Mouse (Mus musculus) heart, embryonic 13.5 days (tissue): Measurements from ENCODE around the gene Pdpk1. TPM values are rescaled to one million over a fixed set of nuclear protein-coding genes. Genes with fewer than 3 reads are reported as not detected.
A peak's percentile ranks its signal among the peaks of the same experiment; 100 is the strongest.

Experiments
- ATAC-seq: fragments of 200-750 bp; cut with Nextera tagmentation; 2 replicates; pipeline ENCODE4 v1.8.0; 2017; ENCODE audit warnings: moderate TSS enrichment; ENCODE audit not compliant: insufficient number of reproducible peaks, low FRiP score, low TSS enrichment; ENCODE audit errors: extremely low read depth
- H3K27ac ChIP-seq: fragments of 300-500 bp; sonication (generic); replicated peaks from 2 replicates; pipeline ENCODE4 v1.5.1; 2015; ENCODE audit warnings: moderate library complexity, mild to moderate bottlenecking, inconsistent platforms
- H3K27me3 ChIP-seq: fragments of 300-500 bp; sonication (generic); replicated peaks from 2 replicates; pipeline ENCODE4 v1.6.1; 2015; ENCODE audit warnings: mild to moderate bottlenecking, inconsistent platforms
- H3K36me3 ChIP-seq: fragments of 300-500 bp; sonication (generic); 2 replicates; pipeline ENCODE4 v1.6.1; 2015; ENCODE audit warnings: mild to moderate bottlenecking, inconsistent platforms
- H3K4me1 ChIP-seq: fragments of 300-500 bp; sonication (generic); 2 replicates; pipeline ENCODE4 v1.6.1; 2015; ENCODE audit warnings: inconsistent platforms
- H3K4me2 ChIP-seq: fragments of 300-500 bp; sonication (generic); 2 replicates; pipeline ENCODE4 v1.6.1; 2015; ENCODE audit warnings: inconsistent platforms, mild to moderate bottlenecking, moderate library complexity
- H3K4me3 ChIP-seq: fragments of 300-500 bp; sonication (generic); 2 replicates; pipeline ENCODE4 v1.5.1; 2015; ENCODE audit warnings: moderate library complexity, mild to moderate bottlenecking, inconsistent platforms
- H3K9ac ChIP-seq: fragments of 300-500 bp; sonication (generic); 2 replicates; pipeline ENCODE4 v1.6.1; 2015; ENCODE audit warnings: inconsistent platforms, mild to moderate bottlenecking, moderate library complexity
- H3K9me3 ChIP-seq: fragments of 300-500 bp; sonication (generic); 2 replicates; pipeline ENCODE4 v1.6.1; 2016; ENCODE audit warnings: inconsistent platforms
- WGBS: fragments of 180-500 bp; shearing (Covaris S2); methylation state at CpG from one replicate; pipeline ENCODE4 v1.1.7; 2015; ENCODE audit warnings: mixed read lengths; 5-methylcytosine and 5-hydroxymethylcytosine counted together
- polyA plus RNA-seq: library from polyadenylated mRNA; unstranded; fragments of >200 nt; fragmentation: Nextera tagmentation; extraction: Ambion mirVana; gene quantifications from 2 replicates; pipeline ENCODE4 v1.2.1, GENCODE M21; 2015

Gene Pdpk1
- polyA plus RNA-seq, 1 experiment from 2014 or later = 30.7 TPM

GRCm38 (mm10) chr17:24161466-24161865 lies 10.7 kb upstream of the Pdpk1 start:
- Histone ChIP-seq H3K4me3 (0 out of 2 replicates have a peak overlapping the region, but pooled peaks have one; percentile 2), H3K9ac (no peak overlapping the region), H3K36me3 (peaks cover 29% of the 10 kb centered on the region), H3K9me3 (no peaks in the 10 kb centered on the region), H3K4me2 (peak overlapping the region; percentile 96), H3K4me1 (peaks cover 22% of the 10 kb centered on the region), H3K27ac (no peak overlapping the region), H3K27me3 (no peaks in the 10 kb centered on the region)
- 70% methylated on average over 5 of the region's 5 CpGs for WGBS
- ATAC-seq = no peak

- WGBS = 85% methylated on average over 4 of the region's 4 CpGs
- peaks cover 6% of the 10 kb centered on the region for H3K4me1 ChIP-seq
- H3K9ac ChIP-seq = no peak overlapping the region
- no peaks in the 10 kb centered on the region for H3K27me3 ChIP-seq
- ATAC-seq = no peak
- H3K4me2 ChIP-seq = no peak overlapping the region
- H3K4me3 ChIP-seq = no peak overlapping the region
- no peak overlapping the region for H3K27ac ChIP-seq
- H3K36me3 ChIP-seq = peaks cover 24% of the 10 kb centered on the region
- H3K9me3 ChIP-seq = no peaks in the 10 kb centered on the region
Measured at GRCm38 (mm10) chr17:24157526-24157925, 6.8 kb upstream of the Pdpk1 start.

DNA sequence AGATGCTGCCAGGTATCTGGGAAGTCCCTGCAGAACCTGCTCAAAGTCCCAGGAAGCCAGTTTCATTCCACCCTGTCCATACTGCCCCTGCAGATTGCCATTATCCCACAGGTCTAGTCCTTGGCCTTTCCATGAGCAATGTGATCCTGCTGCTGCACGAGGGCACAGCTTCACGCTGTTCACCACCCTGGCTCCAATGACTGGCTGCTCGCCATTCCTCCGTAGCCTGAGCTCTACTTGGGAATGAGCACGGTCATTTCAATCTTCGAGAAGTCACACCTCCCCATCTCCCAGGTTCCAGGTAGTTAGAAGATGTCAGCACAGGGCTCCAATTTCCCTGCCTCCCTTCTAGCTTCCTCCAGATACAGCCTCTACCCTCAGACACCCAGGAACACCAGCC lies 6.4 kb upstream of the Pdpk1 start:
- Histone ChIP-seq H3K9me3 (no peaks in the 10 kb centered on the region), H3K4me1 (peaks cover 7% of the 10 kb centered on the region), H3K36me3 (peaks cover 24% of the 10 kb centered on the region), H3K27me3 (no peaks in the 10 kb centered on the region), H3K9ac (no peak overlapping the region), H3K4me2 (no peak overlapping the region), H3K27ac (no peak overlapping the region), H3K4me3 (no peak overlapping the region)
- no peak for ATAC-seq
- 87% methylated on average over 6 of the region's 6 CpGs for WGBS

GRCm38 (mm10) chr17:24156394-24156793 lies 5.7 kb upstream of the Pdpk1 start:
- WGBS = 78% methylated on average over 3 of the region's 3 CpGs

GRCm38 (mm10) chr17:24155742-24156141 lies 5.0 kb upstream of the Pdpk1 start:
- Histone ChIP-seq H3K9me3 (no peaks in the 10 kb centered on the region), H3K27me3 (no peaks in the 10 kb centered on the region; the same call in 1 of the 2 replicates), H3K4me2 (no peak overlapping the region), H3K4me3 (no peak overlapping the region), H3K36me3 (peaks cover 24% of the 10 kb centered on the region), H3K9ac (no peak overlapping the region), H3K4me1 (peaks cover 14% of the 10 kb centered on the region), H3K27ac (no peak overlapping the region)
- no peak for ATAC-seq
- 81% methylated on average over 9 of the region's 9 CpGs for WGBS

More at GRCm38 (mm10) chr17:24156394-24156793, 5.7 kb upstream of the Pdpk1 start:
- Histone ChIP-seq H3K4me1 (peaks cover 10% of the 10 kb centered on the region), H3K4me2 (no peak overlapping the region), H3K9ac (no peak overlapping the region), H3K9me3 (no peaks in the 10 kb centered on the region), H3K27ac (no peak overlapping the region), H3K4me3 (no peak overlapping the region), H3K36me3 (peaks cover 24% of the 10 kb centered on the region), H3K27me3 (no peaks in the 10 kb centered on the region)
- no peak for ATAC-seq

GRCm38 (mm10) chr17:24154463-24154862 lies 3.7 kb upstream of the Pdpk1 start:
- 54% methylated on average over 3 of the region's 3 CpGs for WGBS
- Histone ChIP-seq H3K9ac (no peak overlapping the region), H3K36me3 (peaks cover 24% of the 10 kb centered on the region)

DNA sequence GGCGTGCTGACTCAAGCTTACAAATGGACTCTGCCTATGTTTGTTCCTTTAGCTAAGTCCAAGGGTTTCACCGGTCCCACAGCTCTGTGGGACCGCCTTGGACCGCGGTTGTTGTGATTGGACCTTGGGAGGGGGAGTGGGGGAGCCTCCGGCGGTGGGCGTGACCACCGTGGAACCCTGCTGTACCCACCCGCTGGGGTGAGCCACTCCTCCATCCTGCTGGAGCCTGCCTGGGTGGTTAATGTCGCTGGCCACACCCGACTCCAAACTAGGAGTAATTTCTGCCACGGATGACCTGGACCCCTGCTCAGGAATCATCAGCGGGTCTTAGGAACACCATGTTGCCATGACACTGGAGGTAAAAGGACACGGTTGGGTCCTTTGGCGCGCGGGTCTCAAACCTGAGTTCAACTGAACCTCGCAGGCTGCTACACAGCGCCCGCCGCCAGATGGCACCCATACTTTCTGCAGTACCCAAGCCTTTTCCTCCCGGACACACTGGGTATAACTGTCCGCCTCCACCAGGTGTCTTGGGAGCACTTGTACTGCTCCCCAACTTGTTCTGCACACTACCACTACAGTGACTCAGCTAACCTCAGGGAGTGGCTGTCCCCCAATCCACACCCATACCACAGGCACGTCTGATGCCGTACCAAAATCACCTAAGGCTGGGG lies 1.3 kb upstream of the Pdpk1 start:
- no peaks in the 10 kb centered on the region; the same call in 1 of the 2 replicates for H3K27me3 ChIP-seq
- no peak overlapping the region; the same call in 1 of the 2 replicates for H3K27ac ChIP-seq
- H3K4me1 ChIP-seq = peaks cover 14% of the 10 kb centered on the region
- H3K36me3 ChIP-seq = peaks cover 12% of the 10 kb centered on the region
- ATAC-seq = peak; percentile 85
- no peaks in the 10 kb centered on the region for H3K9me3 ChIP-seq
- H3K4me2 ChIP-seq = peak overlapping the region; percentile 92
- peak overlapping the region; percentile 81 for H3K9ac ChIP-seq
- H3K4me3 ChIP-seq = peak overlapping the region; percentile 55
- WGBS = 1% methylated on average over 26 of the region's 26 CpGs

More at GRCm38 (mm10) chr17:24154463-24154862, 3.7 kb upstream of the Pdpk1 start:
- H3K9me3 ChIP-seq = no peaks in the 10 kb centered on the region
- H3K4me1 ChIP-seq = peaks cover 14% of the 10 kb centered on the region
- no peak overlapping the region for H3K27ac ChIP-seq
- H3K27me3 ChIP-seq = no peaks in the 10 kb centered on the region; the same call in 1 of the 2 replicates
- no peak for ATAC-seq
- H3K4me3 ChIP-seq = no peak overlapping the region
- no peak overlapping the region for H3K4me2 ChIP-seq

- H3K36me3 ChIP-seq = peaks cover 9% of the 10 kb centered on the region
- WGBS = 8% methylated on average over 7 of the region's 7 CpGs
- H3K4me3 ChIP-seq = peak overlapping the region; percentile 55
- H3K4me2 ChIP-seq = peak overlapping the region; percentile 92
- peaks cover 14% of the 10 kb centered on the region for H3K4me1 ChIP-seq
- peak overlapping the region; percentile 81 for H3K9ac ChIP-seq
- no peak for ATAC-seq
- no peak overlapping the region for H3K27ac ChIP-seq
- H3K9me3 ChIP-seq = no peaks in the 10 kb centered on the region
- no peaks in the 10 kb centered on the region; the same call in 1 of the 2 replicates for H3K27me3 ChIP-seq
Measured at GRCm38 (mm10) chr17:24151382-24151781, 658 bp upstream of the Pdpk1 start.

GRCm38 (mm10) chr17:24149421-24149820 lies 1.3 kb downstream of the Pdpk1 start:
- Histone ChIP-seq H3K4me2 (no peak overlapping the region), H3K9me3 (no peaks in the 10 kb centered on the region), H3K4me1 (peaks cover 14% of the 10 kb centered on the region), H3K4me3 (no peak overlapping the region), H3K27ac (no peak overlapping the region), H3K9ac (no peak overlapping the region), H3K36me3 (no peaks in the 10 kb centered on the region), H3K27me3 (no peaks in the 10 kb centered on the region; the same call in 1 of the 2 replicates)
- no peak for ATAC-seq
- WGBS = 79% methylated on average over 7 of the region's 7 CpGs

GRCm38 (mm10) chr17:24142897-24143296 lies 7.8 kb downstream of the Pdpk1 start:
- Histone ChIP-seq H3K36me3 (no peaks in the 10 kb centered on the region), H3K27ac (no peak overlapping the region), H3K27me3 (no peaks in the 10 kb centered on the region), H3K4me3 (no peak overlapping the region), H3K9ac (no peak overlapping the region), H3K4me2 (no peak overlapping the region), H3K9me3 (no peaks in the 10 kb centered on the region), H3K4me1 (peaks cover 27% of the 10 kb centered on the region)
- ATAC-seq = no peak
- WGBS = 22% methylated on average over 2 of the region's 2 CpGs

DNA sequence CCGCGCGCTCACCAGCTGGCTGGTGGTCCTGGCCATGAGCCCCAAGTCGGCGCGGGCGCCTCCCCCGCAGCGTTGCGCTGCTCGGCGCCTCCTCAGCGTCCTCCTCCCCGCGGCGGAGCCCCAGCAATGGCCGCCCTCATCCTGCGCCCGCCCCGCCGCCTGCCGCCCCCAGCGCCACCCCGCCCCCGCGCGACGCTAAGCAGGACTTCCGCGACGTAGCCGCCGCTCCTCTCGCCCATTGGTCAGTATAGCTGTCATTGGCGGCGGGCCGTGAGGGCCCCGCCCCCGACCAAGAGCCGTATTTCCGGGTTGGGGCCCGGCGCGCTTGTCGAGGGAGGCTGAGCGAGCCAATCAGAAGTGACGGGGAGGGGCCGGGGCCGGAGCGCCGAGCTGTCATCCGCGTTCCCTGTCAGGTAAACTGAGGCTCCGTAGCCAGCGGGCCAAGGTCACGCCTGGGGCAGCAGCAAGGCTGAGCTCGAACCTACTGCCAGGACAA lies 9.3 kb downstream of the Pdpk1 start:
- Histone ChIP-seq H3K9me3 (no peaks in the 10 kb centered on the region), H3K27ac (peak overlapping the region; percentile 94), H3K4me1 (peaks cover 41% of the 10 kb centered on the region), H3K4me2 (peak overlapping the region; percentile 88), H3K36me3 (no peaks in the 10 kb centered on the region), H3K27me3 (no peaks in the 10 kb centered on the region), H3K4me3 (peak overlapping the region; percentile 87), H3K9ac (peak overlapping the region; percentile 93)
- WGBS = under 1% methylated on average over 53 of the region's 57 CpGs
- peak; percentile 97 for ATAC-seq
